Mouse (Mus musculus) embryonic facial prominence, embryonic 10.5 days (tissue): ENCODE results near the gene Sox11. TPM values are rescaled to one million over a fixed set of nuclear protein-coding genes. Genes with fewer than 3 reads are reported as not detected.
A peak's percentile ranks its signal among the peaks of the same experiment; 100 is the strongest.

ENCODE experiments used
- DNase-seq: peaks from one replicate; pipeline ENCODE4 v3.0.0-alpha.2; 2017; ENCODE audit warnings: low spot score
- H3K27ac ChIP-seq: fragments of 300-500 bp; sonication (generic); replicated peaks from 2 replicates; pipeline ENCODE4 v1.5.1; 2016; ENCODE audit warnings: mild to moderate bottlenecking
- H3K27me3 ChIP-seq: fragments of 300-500 bp; sonication (generic); replicated peaks from 2 replicates; pipeline ENCODE4 v1.6.1; 2016; ENCODE audit warnings: low read depth, mild to moderate bottlenecking; ENCODE audit not compliant: poor library complexity, severe bottlenecking
- H3K36me3 ChIP-seq: fragments of 300-500 bp; sonication (generic); replicated peaks from 2 replicates; pipeline ENCODE4 v1.6.1; 2016; ENCODE audit warnings: mild to moderate bottlenecking, moderate library complexity
- H3K4me1 ChIP-seq: fragments of 300-500 bp; sonication (generic); 2 replicates; pipeline ENCODE4 v1.6.1; 2016
- H3K4me3 ChIP-seq: fragments of 300-500 bp; sonication (generic); 2 replicates; pipeline ENCODE4 v1.5.1; 2016; ENCODE audit warnings: mild to moderate bottlenecking, moderate library complexity
- H3K9me3 ChIP-seq: fragments of 300-500 bp; sonication (generic); 2 replicates; pipeline ENCODE4 v1.6.1; 2016; ENCODE audit warnings: mild to moderate bottlenecking
- WGBS: fragments of 180-500 bp; shearing (Covaris S2); methylation state at CpG from one replicate; pipeline ENCODE4 v1.1.7; 2016; 5-methylcytosine and 5-hydroxymethylcytosine counted together
- polyA plus RNA-seq: library from polyadenylated mRNA; unstranded; fragments of >200 nt; fragmentation: Nextera tagmentation; extraction: Ambion mirVana; gene quantifications from 2 replicates; pipeline ENCODE4 v1.2.1, GENCODE M21; 2016

Sox11 gene
- 300 and 318 TPM in 2 replicates for polyA plus RNA-seq

GRCm38 (mm10) chr12:27341871-27342690 is at the start of gene Sox11:
Gene Sox11 (minus strand): TSS chr12:27342574.
- H3K27ac ChIP-seq, result peak within 1 kb of the TSS; percentile 99
- WGBS, result under 1% methylated on average over 95 of the region's 95 CpGs
- no peak for DNase-seq

GRCm38 (mm10) chr12:27391652-27392305 is 49.4 kb upstream of the Sox11 start:
- 49% methylated on average over 7 of the region's 7 CpGs for WGBS
- DNase-seq, result peak; percentile 15
- Histone ChIP-seq H3K27me3 (no peaks in the 10 kb centered on the region), H3K36me3 (no peaks in the 10 kb centered on the region), H3K4me3 (no peak overlapping the region), H3K4me1 (peaks cover 24% of the 10 kb centered on the region), H3K27ac (0 out of 2 replicates have a peak overlapping the region, but pooled peaks have one; percentile 41), H3K9me3 (no peaks in the 10 kb centered on the region)

More at GRCm38 (mm10) chr12:27341871-27342690, at the start of gene Sox11:
- H3K4me1 ChIP-seq, result peaks cover 30% of the 10 kb centered on the region
- no peaks in the 10 kb centered on the region for H3K27me3 ChIP-seq
- no peaks in the 10 kb centered on the region for H3K9me3 ChIP-seq
- H3K4me3 ChIP-seq, result peak within 1 kb of the TSS; percentile 97
- peaks cover 31% of the 10 kb centered on the region for H3K36me3 ChIP-seq

GRCm38 (mm10) chr12:27390439-27390838 is 48.1 kb upstream of the Sox11 start:
- H3K36me3 ChIP-seq, result no peaks in the 10 kb centered on the region
- H3K9me3 ChIP-seq, result no peaks in the 10 kb centered on the region
- no peak overlapping the region for H3K4me3 ChIP-seq
- H3K4me1 ChIP-seq, result peaks cover 36% of the 10 kb centered on the region
- H3K27ac ChIP-seq, result peak overlapping the region; percentile 58; the same call in 1 of the 2 replicates
- no peaks in the 10 kb centered on the region for H3K27me3 ChIP-seq
- 47% methylated on average over 3 of the region's 3 CpGs for WGBS
- DNase-seq, result peak; percentile 18

GRCm38 (mm10) chr12:27389429-27389828 is 47.1 kb upstream of the Sox11 start:
- H3K36me3 ChIP-seq, result no peaks in the 10 kb centered on the region
- DNase-seq, result no peak
- H3K9me3 ChIP-seq, result no peaks in the 10 kb centered on the region
- H3K4me3 ChIP-seq, result no peak overlapping the region
- no peaks in the 10 kb centered on the region for H3K27me3 ChIP-seq
- H3K4me1 ChIP-seq, result peaks cover 45% of the 10 kb centered on the region
- no peak overlapping the region for H3K27ac ChIP-seq

- H3K9me3 ChIP-seq, result no peaks in the 10 kb centered on the region
Observed at GRCm38 (mm10) chr12:27372505-27372904, 30.1 kb upstream of the Sox11 start.

GRCm38 (mm10) chr12:27370756-27371155 is 28.4 kb upstream of the Sox11 start:
- DNase-seq, result no peak
- H3K27me3 ChIP-seq, result no peaks in the 10 kb centered on the region
- no peak overlapping the region for H3K4me3 ChIP-seq
- H3K27ac ChIP-seq, result no peak overlapping the region
- WGBS, result 81% methylated on average over 2 of the region's 2 CpGs
- H3K36me3 ChIP-seq, result no peaks in the 10 kb centered on the region
- no peaks in the 10 kb centered on the region for H3K9me3 ChIP-seq
- H3K4me1 ChIP-seq, result peaks cover 10% of the 10 kb centered on the region

More at GRCm38 (mm10) chr12:27372505-27372904, 30.1 kb upstream of the Sox11 start:
- 74% methylated on average over 3 of the region's 3 CpGs for WGBS
- no peaks in the 10 kb centered on the region for H3K27me3 ChIP-seq
- H3K27ac ChIP-seq, result no peak overlapping the region
- no peak for DNase-seq
- H3K4me1 ChIP-seq, result peaks cover 3% of the 10 kb centered on the region
- H3K4me3 ChIP-seq, result no peak overlapping the region
- no peaks in the 10 kb centered on the region for H3K36me3 ChIP-seq

GRCm38 (mm10) chr12:27367476-27367875 is 25.1 kb upstream of the Sox11 start:
- Histone ChIP-seq H3K9me3 (no peaks in the 10 kb centered on the region), H3K4me1 (peaks cover 10% of the 10 kb centered on the region), H3K4me3 (no peak overlapping the region), H3K36me3 (no peaks in the 10 kb centered on the region), H3K27ac (peak overlapping the region; percentile 57; the same call in 1 of the 2 replicates), H3K27me3 (no peaks in the 10 kb centered on the region)
- peak; percentile 60 for DNase-seq
- WGBS, result 37% methylated on average over 2 of the region's 2 CpGs

- no peak for DNase-seq
- 92% methylated on average over 16 of the region's 16 CpGs for WGBS
Observed at GRCm38 (mm10) chr12:27363840-27364640, 21.7 kb upstream of the Sox11 start.

GRCm38 (mm10) chr12:27357076-27357637 is 14.8 kb upstream of the Sox11 start:
- no peak for DNase-seq
- 0 out of 2 replicates have a peak, but pooled peaks cover 4% of the 10 kb centered on the region for H3K27me3 ChIP-seq
- 29% methylated on average over 12 of the region's 12 CpGs for WGBS

More at GRCm38 (mm10) chr12:27363840-27364640, 21.7 kb upstream of the Sox11 start:
- Histone ChIP-seq H3K9me3 (no peaks in the 10 kb centered on the region), H3K27me3 (no peaks in the 10 kb centered on the region), H3K4me1 (peaks cover 10% of the 10 kb centered on the region), H3K27ac (no peak overlapping the region), H3K36me3 (no peaks in the 10 kb centered on the region), H3K4me3 (no peak overlapping the region)

GRCm38 (mm10) chr12:27356571-27356970 is 14.2 kb upstream of the Sox11 start:
- 0 out of 2 replicates have a peak, but pooled peaks cover 4% of the 10 kb centered on the region for H3K27me3 ChIP-seq
- H3K36me3 ChIP-seq, result no peaks in the 10 kb centered on the region
- no peak overlapping the region for H3K27ac ChIP-seq
- WGBS, result 80% methylated on average over 5 of the region's 5 CpGs
- no peak for DNase-seq
- H3K4me3 ChIP-seq, result no peak overlapping the region
- no peaks in the 10 kb centered on the region for H3K9me3 ChIP-seq
- H3K4me1 ChIP-seq, result peaks cover 21% of the 10 kb centered on the region

More at GRCm38 (mm10) chr12:27357076-27357637, 14.8 kb upstream of the Sox11 start:
- 0 out of 2 replicates have a peak overlapping the region, but pooled peaks have one; percentile 19 for H3K27ac ChIP-seq
- no peaks in the 10 kb centered on the region for H3K9me3 ChIP-seq
- H3K4me3 ChIP-seq, result no peak overlapping the region
- no peaks in the 10 kb centered on the region for H3K36me3 ChIP-seq
- H3K4me1 ChIP-seq, result peaks cover 19% of the 10 kb centered on the region

- Histone ChIP-seq H3K4me1 (peaks cover 33% of the 10 kb centered on the region), H3K27me3 (no peaks in the 10 kb centered on the region), H3K36me3 (peaks cover 14% of the 10 kb centered on the region), H3K9me3 (no peaks in the 10 kb centered on the region), H3K4me3 (peak overlapping the region; percentile 97), H3K27ac (peak overlapping the region; percentile 99)
- no peak for DNase-seq
- 4% methylated on average over 17 of the region's 17 CpGs for WGBS
Observed at GRCm38 (mm10) chr12:27343606-27344410, 1.4 kb upstream of the Sox11 start.
